Mouse (Mus musculus) stomach, postnatal 0 days (tissue): ENCODE measurements around the gene 4930564D02Rik.

Experiments used
- CTCF ChIP-seq: IDR thresholded peaks from 2 replicates; pipeline ENCODE4 v1.5.1; 2016; ENCODE audit warnings: antibody characterized with exemption, low read depth, mild to moderate bottlenecking, moderate library complexity
- EP300 ChIP-seq: optimal IDR thresholded peaks from 2 replicates; pipeline ENCODE3; 2016; ENCODE audit warnings: antibody characterized with exemption

GRCm38 (mm10) chr3:105037240-105037770 is 29.3 kb upstream of the 4930564D02Rik start:
- TF ChIP-seq CTCF, result no peak
- no peak for TF ChIP-seq EP300
